Mouse (Mus musculus) thymus, adult 2 months (tissue): ENCODE measurements around the gene Olfr1278.

Source experiments
- CTCF ChIP-seq: fragments of 200-500 bp; IDR thresholded peaks from 2 replicates; pipeline ENCODE4 v1.5.1; 2012; ENCODE audit warnings: mild to moderate bottlenecking, control low read depth, low read length, moderate library complexity, borderline replicate concordance; ENCODE audit not compliant: control insufficient read depth, poor library complexity, insufficient read depth; ENCODE audit errors: extremely low read depth
- POLR2A ChIP-seq: fragments of 200-500 bp; IDR thresholded peaks from 2 replicates; pipeline ENCODE4 v1.6.1; 2012; ENCODE audit warnings: mild to moderate bottlenecking, low read length, control low read depth, moderate library complexity; ENCODE audit not compliant: control insufficient read depth, poor library complexity, insufficient read depth; ENCODE audit errors: extremely low read depth

- TF ChIP-seq CTCF (no peak), POLR2A (no peak)
These were observed 36.3 kb downstream of the Olfr1278 start, which contains the start of gene Olfr1281 for GRCm38 (mm10) chr2:111326220-111326619.
